Mouse (Mus musculus): ENCODE data around the gene Tmem253.

The Tmem253 gene

DNA sequence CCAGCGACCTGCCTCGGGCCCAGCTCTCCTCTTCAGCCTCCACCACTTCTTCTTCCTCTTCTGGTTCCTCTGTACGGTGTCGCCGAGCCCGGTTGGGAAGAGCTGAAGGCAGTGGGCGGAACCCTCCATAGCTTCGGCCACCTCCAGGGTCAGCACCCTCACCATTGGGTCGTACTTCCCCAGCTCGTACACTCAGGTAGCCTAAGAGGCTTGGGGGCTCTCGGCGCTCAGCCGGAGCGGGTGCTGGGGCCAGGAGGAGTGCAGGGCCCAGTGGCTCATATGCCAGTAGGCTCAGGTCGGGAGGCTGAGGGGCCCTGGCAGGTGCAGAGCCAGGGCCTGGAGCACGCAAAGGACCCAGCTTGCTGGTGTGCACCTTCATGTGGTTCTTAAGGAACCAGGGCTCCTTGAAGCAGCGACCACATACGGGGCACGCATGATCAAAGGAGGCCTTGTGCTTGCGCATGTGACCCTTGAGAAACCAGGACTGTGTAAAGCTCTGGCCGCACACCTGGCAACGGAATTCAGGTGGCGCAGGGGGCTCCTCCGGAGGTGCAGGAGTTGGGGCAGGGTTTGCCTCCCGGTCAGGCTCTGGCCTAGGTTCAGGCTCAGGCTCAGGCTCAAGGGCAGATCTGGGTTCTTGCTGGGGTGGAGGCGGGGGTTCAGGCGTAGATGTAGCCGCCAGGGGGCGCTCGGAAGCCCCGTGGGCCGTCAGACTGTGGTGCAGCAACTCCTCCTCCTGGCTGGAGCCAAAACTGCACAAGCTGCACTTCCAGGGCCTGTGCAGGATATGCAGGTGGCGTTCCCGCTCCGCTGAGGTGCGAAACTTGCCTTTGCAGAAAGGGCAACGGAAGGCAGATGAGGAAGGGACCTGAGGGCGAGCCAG, 6.9 kb upstream of the Tmem253 start:
- DNase-seq (ENCODE audit: low spot score), result peak; percentile 90

- no peak for DNase-seq (ENCODE audit: low spot score)
Measured at GRCm38 (mm10) chr14:52009361-52009760, 6.1 kb upstream of the Tmem253 start.

DNA sequence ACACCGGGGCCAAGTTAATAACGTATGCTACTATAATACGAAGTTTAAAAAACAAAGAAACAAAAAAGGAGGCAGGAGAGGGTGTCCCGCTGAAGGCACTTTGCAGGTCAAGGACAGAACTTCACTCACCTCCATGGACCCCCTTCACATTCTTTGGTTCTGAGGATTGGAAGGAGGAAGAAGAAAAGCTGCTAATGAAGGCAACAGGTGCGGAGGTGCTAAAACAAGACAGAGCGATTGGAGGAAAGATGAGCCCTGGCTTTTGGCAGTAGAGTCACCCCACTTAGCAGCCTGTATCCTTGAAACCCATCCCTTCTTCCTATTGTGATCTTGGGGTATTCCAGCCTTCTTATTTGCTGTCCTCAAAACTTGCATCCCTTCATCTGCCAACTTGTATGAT, 5.6 kb upstream of the Tmem253 start:
- DNase-seq (ENCODE audit: low spot score), result no peak

- DNase-seq (ENCODE audit: low spot score), result no peak
Measured at GRCm38 (mm10) chr14:52010446-52011111, 4.9 kb upstream of the Tmem253 start.

- no peak for DNase-seq (ENCODE audit: low spot score)
Measured at GRCm38 (mm10) chr14:52011683-52012082, 3.8 kb upstream of the Tmem253 start.

DNA sequence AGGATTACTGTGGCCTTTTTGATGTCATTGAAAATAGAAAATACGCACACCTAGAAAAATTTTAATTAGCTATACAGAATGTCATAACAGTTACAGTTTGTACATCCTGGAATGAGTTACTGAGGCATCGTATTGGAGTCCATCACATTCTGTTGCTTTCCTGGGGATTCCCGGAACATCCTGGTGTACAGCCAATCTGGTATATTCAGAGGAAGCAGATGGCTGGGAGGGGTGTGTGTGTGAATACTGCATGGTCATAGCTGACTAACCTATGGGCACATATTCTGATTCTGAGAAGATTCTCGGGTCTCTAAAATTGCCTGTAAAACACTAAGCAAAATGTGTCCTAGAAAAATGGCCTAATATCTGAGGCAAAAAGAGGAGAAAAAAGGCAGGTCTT, 3.4 kb upstream of the Tmem253 start:
- DNase-seq (ENCODE audit: low spot score), result no peak

DNA sequence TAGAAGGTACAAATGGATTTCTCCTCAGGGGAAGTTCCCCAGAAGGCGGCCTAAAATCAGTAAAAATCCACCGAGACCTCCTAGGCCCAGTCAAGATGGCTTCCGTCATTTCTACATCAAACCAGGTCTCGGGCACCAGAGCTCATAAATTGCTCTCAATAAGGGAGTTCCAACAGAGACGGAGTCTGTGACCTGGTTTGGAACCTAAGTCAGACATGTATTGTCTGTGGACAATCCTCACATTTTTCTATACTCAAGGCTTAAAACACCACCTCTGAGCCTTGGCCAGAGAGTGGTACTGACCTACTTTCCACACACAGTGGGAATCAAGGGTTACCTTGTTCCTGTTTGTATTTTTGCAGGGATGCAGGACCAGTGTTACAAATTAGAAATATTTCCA, 2.9 kb upstream of the Tmem253 start:
- no peak for DNase-seq (ENCODE audit: low spot score)

DNA sequence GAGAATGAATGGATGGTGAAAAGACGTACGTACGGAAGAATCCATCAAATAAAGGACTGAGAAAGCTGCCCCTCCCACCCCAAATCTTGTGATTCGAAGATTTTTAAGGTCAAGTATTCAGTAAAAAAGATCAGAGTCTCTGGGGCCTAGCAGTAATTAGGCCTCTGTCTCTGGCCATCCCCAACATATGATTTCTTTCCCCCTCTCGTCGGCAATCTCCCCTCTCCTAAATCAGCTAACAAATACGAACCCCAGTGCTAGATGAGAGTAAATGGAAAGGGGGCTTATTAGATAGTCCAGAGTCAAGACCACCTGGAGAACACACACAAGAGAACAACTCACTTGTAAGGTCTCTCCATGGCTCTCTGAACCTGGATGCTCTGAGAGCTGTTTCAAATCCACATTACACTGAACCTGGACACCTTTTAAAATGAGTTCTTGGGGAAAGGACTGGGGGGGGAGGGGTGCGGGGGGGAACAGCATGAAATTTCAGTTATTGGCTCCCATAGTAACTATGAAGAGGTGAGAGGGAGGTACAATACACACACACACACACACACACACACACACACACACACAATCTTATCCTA, 2.3 kb upstream of the Tmem253 start:
- no peak for DNase-seq (ENCODE audit: low spot score)

- DNase-seq (ENCODE audit: low spot score), result peak; percentile 29
Measured at GRCm38 (mm10) chr14:52013771-52014219, 1.7 kb upstream of the Tmem253 start.

DNA sequence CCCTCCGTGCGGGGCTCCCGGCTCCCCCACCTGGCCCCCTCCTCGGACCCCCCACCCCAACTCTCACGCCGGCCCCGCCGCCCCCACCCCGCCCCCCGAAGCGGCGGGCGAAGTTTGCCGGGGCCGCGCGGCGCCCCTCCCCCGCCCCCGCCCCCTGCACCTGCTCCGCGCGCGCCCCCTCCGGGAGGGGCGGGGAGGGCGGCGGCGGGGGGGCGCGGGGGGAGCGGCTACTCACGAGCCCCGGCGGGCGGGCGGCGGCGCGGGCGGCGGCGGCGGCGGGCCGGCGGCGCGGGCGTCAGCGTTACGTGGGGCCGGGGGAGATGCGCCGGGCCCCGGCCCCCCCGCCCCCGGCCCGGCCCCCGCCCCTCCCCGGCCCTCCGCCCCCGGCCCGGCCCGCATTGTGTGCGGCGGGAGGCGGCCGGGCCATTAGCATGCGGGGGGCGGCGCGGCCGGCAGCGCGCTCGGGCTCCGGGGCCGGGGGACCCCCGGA, 1.1 kb upstream of the Tmem253 start:
- no peak for DNase-seq (ENCODE audit: low spot score)

GRCm38 (mm10) chr14:52014761-52015311, 622 bp upstream of the Tmem253 start:
- DNase-seq (ENCODE audit: low spot score), result no peak

GRCm38 (mm10) chr14:52016625-52017405, 1.4 kb downstream of the Tmem253 start:
- DNase-seq (ENCODE audit: low spot score), result no peak

DNA sequence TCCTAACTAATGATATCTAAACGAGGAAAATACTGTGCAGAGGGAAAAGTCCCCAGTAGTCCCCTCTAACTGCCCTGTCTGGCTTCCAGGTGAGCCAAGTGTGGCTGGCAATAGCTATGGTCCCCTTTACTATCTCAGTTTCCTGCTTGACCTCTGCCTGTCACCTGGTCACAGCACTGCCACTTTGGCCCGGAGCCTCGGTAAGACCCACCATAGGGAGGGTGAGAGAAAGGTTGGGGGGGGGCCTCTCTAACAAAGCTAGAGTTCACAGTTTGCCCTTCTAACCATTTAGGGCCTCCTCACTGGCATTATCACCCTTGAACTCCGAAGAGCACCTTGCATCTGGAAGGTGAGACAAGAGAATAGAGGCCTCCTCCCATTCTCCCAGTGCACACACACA, 2.2 kb downstream of the Tmem253 start:
- no peak for DNase-seq (ENCODE audit: low spot score)

DNA sequence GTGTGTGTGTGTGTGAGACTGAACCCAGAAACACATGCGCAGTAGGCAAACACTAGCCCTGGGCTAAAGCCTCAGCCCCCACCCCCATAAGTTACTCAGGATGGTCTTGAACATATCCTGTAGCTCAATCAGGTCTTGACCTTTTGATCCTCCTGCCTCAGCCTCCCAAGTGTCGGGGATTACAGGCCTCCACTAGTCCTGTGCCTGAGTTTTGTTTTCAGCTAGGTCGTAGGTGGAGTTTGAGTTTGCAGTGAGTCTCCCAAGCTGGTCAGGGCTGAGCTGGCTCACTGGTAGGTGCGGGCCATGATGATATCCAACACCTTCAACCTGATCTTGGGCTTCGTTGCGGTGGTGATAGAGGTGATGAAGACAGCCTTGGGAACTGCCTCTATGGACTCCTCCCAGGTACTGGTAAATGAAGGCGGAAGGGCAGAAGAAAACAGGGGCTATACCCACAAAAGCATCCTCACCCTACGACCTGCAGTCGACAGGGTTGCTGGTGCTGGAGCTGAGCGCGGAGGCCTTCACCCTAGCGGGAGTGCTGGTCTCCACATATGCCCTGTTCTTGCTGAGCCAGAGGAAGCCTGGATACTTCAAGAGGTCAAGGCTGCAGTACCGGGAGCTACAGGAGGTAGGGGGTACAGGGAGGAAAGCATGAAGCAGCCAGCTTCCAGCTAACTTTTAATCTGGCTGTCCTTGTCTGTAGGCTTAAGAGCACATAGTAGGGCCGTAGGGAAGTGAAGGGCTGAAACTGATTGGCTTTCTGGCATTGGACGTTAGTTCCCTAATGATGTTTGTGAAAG, 3.0 kb downstream of the Tmem253 start:
- DNase-seq (ENCODE audit: low spot score), result no peak

- DNase-seq (ENCODE audit: low spot score), result no peak
Measured at GRCm38 (mm10) chr14:52019051-52019589, 3.7 kb downstream of the Tmem253 start.

DNA sequence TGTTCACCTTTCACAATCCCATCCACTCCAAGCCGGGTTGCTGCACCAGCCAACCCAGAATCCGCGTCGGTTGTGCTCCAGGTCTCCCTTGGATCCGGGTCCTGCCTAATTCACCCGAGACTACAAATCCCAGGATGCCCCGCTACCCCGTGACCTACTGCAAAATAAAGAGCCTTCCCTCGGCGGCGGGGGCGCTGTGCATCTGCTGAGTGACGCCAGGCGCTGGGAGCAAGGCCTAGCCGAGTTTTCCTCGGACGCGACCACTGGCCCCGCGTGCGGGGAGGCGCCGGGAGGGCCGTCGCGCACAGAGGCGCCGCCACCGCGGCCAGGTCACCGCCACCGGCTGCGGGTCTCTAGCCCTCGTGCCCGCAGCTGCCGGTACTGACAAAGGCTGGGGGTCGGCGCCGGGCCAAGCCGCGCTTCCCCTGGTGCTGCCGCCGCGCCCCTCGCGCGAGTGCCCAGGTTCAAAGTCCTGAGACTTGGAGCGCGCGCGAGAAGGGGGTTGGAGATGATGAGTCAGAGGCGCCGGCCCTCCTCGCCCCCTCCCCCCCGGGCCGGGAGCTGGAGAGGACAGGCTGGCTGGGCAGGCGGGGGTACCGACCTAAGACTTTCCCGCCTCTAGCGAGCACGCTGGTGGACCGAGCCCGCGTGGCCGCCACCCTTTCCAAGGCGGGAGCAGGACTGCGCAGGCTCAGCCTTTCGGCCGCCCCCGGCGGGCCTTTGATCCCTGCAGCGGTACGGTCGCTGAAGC, 4.3 kb downstream of the Tmem253 start:
- peak; percentile 95 for DNase-seq (ENCODE audit: low spot score)

DNA sequence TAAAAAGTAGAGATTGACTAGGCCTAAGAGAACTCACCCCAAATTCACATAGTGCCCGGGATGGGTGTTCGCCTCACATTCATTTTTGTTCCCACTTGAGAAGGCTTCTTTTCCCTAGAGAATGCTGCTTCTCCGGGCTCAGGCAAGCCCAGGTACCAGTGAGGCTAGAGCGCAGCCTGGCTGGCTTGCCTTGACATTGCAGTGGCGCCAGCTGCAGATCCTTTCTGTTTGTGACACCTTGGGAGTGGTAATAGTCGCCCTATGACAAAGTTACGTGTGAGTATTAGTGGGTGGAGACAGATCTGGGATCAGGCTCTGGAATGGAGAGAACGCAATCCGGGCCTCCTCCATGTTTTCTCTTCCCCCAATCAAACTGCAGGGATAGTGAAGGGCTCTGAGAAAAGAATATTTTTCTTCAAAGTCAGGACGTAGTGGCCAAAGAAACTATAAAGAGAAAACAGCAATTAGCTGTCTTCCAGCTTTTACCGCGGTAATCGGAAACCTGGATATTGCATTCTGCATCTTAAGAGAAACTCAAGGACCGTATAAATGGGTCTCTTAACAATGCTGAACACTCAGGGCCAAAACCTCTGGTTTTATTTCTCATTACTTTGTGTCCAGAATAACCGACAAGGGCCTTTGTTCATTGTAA, 5.2 kb downstream of the Tmem253 start, which contains the start of gene Zfp219:
TSS of gene Zfp219 (minus strand) at position 248 of the 652 bp plus-strand sequence.
- DNase-seq (ENCODE audit: low spot score), result peak; percentile 45

DNA sequence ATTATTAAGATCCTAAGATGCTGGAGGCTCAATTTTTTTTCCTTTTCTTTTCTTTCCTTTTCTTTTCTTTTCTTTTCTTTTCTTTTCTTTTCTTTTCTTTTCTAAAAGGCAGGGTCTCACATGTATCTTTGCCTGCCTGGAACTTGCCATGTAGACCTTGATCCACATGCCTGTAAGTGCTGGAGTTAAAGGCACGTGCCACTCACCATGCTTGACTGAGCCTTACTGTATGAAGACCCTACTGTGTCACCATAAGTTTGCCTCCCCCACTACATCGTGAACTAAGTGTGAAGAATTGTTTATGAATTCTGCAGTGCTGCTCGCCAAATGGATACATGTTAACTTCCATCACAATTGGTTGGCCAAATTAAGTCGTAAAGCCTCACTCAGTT, 5.7 kb downstream of the Tmem253 start:
- DNase-seq (ENCODE audit: low spot score), result no peak

DNA sequence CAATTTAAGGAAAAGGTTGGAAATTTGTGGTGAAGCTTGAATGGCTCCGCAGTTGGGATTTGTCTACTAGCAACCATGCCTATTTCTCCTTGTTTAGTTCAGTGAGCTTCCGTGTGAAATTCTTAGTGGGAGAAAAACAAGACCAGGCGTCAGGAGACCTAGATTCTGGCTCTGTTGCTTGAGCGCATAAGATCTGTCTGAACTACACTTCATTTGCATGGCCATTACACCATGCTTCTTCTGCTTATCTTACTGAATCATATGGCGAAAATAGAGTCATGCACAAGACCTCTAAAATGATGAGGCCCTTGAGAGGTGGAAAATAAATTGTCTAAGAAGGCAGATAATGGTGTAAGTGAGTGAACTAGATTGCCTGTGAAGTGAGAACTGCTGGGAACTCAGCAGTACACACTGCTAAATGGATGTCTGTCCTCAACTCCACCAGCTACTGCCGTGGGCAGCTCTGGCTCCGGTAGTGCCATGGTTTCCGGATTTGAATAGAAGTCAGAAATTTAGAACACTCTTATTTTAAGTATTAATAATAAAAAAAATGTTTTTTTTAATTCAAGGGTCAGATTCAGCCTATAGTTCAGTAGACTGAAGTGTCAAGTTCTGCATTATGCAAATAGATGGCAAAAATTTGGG, 6.2 kb downstream of the Tmem253 start:
- no peak for DNase-seq (ENCODE audit: low spot score)
